Mouse (Mus musculus) adrenal gland, adult (tissue): Measurements from ENCODE around the gene Arhgap23.

Experiments used
- DNase-seq, 2 experiments: peaks; one replicate each; pipeline ENCODE4 v3.0.0; 2022 to 2023; ENCODE audit warnings: low spot score in 1 of 2; ENCODE audit not compliant: inconsistent age in 2 of 2

Arhgap23 gene

GRCm38 (mm10) chr11:97415330-97415711, at the start of gene Arhgap23:
Arhgap23 (plus strand) TSS chr11:97415533.
- peak in 1 of 2 experiments; percentile 93 for DNase-seq

GRCm38 (mm10) chr11:97365556-97365955, 49.8 kb upstream of the Arhgap23 start:
- DNase-seq = no peak

GRCm38 (mm10) chr11:97368501-97368900, 46.8 kb upstream of the Arhgap23 start:
- no peak for DNase-seq

GRCm38 (mm10) chr11:97370329-97371091, 44.8 kb upstream of the Arhgap23 start:
- peak in 1 of 2 experiments; percentile 52 for DNase-seq

GRCm38 (mm10) chr11:97372159-97372864, 43.0 kb upstream of the Arhgap23 start:
- DNase-seq = no peak

GRCm38 (mm10) chr11:97373402-97373801, 41.9 kb upstream of the Arhgap23 start:
- DNase-seq = no peak

- DNase-seq = no peak
Observed at GRCm38 (mm10) chr11:97380036-97380435, 35.3 kb upstream of the Arhgap23 start.

- DNase-seq = no peak
Observed at GRCm38 (mm10) chr11:97383017-97383416, 32.3 kb upstream of the Arhgap23 start.

GRCm38 (mm10) chr11:97383764-97384163, 31.6 kb upstream of the Arhgap23 start:
- no peak for DNase-seq

GRCm38 (mm10) chr11:97387811-97388210, 27.5 kb upstream of the Arhgap23 start:
- DNase-seq = peak; percentile 77 to 88

- DNase-seq = no peak
Observed at GRCm38 (mm10) chr11:97389127-97389526, 26.2 kb upstream of the Arhgap23 start.

- no peak for DNase-seq
Observed at GRCm38 (mm10) chr11:97393658-97394057, 21.7 kb upstream of the Arhgap23 start.

GRCm38 (mm10) chr11:97394146-97394545, 21.2 kb upstream of the Arhgap23 start:
- no peak for DNase-seq

GRCm38 (mm10) chr11:97398506-97398905, 16.8 kb upstream of the Arhgap23 start:
- no peak for DNase-seq

- peak; percentile 90 to 94 for DNase-seq
Observed at GRCm38 (mm10) chr11:97399958-97400710, 15.2 kb upstream of the Arhgap23 start.

GRCm38 (mm10) chr11:97401082-97401481, 14.3 kb upstream of the Arhgap23 start:
- peak; percentile 53 to 64 for DNase-seq

- DNase-seq = peak in 1 of 2 experiments; percentile 58
Observed at GRCm38 (mm10) chr11:97401686-97402435, 13.5 kb upstream of the Arhgap23 start.

- no peak for DNase-seq
Observed at GRCm38 (mm10) chr11:97402746-97403145, 12.6 kb upstream of the Arhgap23 start.

GRCm38 (mm10) chr11:97403614-97404183, 11.6 kb upstream of the Arhgap23 start:
- DNase-seq = peak in 1 of 2 experiments; percentile 51

- peak; percentile 63 to 81 for DNase-seq
Observed at GRCm38 (mm10) chr11:97404184-97404760, 11.1 kb upstream of the Arhgap23 start.
